Mouse (Mus musculus) CD4-positive, CD25-positive, alpha-beta regulatory T cell, adult 4 months (primary cell): ENCODE data around the gene Rbms3. TPM values are rescaled to one million over a fixed set of nuclear protein-coding genes. Genes with fewer than 3 reads are reported as not detected.

ENCODE experiments used
- ATAC-seq: one replicate; pipeline ENCODE4 v1.8.0; 2017
- polyA plus RNA-seq, 2 experiments: library from polyadenylated mRNA; unstranded; fragments of 100-300 nt; shearing (Covaris generic); gene quantifications; one replicate each; pipeline ENCODE4 v1.2.1; 2017

The Rbms3 gene
- polyA plus RNA-seq, 2 experiments from 2014 or later, result 0.07 TPM; not detected in 1

DNA sequence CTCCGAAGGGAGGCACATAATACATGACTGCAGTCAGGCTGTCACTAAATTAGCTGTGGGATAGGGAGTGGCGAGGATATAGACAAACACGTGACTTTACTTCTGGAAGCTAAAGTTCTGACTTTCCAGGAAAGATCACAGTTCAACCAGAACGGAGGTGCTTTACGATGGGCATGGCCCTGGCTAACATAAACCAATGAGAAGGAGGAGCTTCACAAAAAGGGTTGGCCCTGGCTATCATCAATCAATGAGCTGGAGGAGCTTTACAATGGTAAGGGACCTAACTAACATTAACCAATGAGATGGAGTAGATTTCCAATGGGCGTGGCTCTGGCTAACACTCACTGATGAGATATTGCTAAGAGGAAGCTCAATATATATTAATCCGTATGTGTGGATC, 457.2 kb downstream of the Rbms3 start:
- no peak for ATAC-seq

DNA sequence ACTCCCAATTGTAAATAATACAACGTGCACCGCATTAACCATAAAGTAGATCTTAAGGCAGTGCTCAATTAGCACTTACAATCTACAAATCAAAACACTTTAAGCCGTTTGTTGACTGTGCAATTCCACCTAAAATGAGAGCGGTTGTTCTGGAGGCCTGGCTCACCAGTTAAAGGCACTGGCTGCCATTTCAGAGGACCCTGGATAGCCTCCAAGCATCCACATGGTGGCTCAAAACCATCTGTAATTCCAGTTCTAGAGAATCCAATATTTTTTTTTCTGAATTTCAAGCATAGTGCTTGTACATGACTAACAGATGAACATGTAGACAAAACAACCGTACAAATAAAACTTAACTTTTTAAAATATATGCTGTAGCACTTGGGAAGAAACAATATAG, 460.5 kb downstream of the Rbms3 start:
- ATAC-seq, result no peak

DNA sequence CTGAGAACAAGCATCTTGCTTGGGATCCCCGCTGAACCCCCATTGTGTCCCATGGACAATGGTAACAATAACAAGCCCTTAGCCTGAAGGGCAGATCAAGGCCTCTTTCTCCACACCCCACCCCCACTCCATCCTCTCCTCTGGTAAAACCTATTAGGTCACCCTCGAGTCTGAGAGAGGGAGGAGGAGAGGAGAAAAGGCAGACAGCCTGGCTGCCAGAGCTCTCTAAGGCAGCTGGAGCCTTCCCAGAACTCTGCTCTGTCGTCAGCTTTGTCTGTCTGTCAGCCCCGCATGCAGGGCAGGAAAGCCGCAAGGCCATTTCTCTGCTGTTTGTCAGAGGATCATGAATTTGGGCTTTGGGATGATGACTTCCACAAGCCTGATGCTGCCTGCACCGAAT, 466.6 kb downstream of the Rbms3 start:
- no peak for ATAC-seq

DNA sequence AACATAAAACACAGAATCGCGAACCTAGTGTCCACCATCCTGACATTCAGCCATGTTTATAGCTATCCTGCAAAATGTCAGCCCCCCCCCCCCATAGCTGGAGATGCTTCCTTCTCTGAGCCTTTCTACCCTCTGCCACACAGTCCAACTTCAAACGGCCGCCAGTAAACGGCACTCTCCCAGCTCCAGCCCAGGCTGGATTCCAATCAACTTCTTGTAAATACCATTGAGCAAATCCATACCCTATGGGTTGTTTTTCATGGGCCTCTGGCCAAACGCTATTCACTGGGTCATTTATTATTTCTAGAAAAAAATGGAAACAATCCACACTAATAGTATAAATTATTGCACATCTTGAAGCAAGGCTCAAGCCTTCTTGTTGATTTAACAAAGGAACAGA, 468.6 kb downstream of the Rbms3 start:
- ATAC-seq, result no peak

DNA sequence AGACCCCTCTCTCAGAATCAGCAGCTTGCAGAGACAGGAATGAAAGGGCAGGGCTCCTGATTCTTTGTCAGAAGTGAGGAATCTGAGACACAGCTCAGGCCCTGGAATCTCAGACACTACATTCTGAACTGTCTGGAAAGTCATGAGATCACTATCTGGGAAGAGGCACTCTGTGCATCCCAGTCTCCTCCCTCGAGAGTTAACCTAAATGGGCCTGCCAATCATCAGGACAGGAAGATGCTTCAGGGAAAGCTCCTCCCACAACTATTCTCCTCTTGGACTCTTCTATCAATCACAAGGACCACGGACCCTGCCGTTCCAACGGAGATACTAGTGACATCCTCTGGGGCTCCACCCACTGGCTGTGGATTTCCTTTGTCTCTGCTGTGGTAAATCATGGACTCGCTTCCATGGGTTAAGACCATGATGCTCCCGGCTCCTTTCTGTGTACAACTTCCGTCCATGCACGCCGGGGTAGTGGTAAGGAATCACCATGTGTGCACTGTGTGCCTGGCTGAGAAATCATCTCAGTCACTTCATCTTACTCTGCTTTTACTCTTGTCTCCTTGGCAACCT, 473.3 kb downstream of the Rbms3 start:
- no peak for ATAC-seq

DNA sequence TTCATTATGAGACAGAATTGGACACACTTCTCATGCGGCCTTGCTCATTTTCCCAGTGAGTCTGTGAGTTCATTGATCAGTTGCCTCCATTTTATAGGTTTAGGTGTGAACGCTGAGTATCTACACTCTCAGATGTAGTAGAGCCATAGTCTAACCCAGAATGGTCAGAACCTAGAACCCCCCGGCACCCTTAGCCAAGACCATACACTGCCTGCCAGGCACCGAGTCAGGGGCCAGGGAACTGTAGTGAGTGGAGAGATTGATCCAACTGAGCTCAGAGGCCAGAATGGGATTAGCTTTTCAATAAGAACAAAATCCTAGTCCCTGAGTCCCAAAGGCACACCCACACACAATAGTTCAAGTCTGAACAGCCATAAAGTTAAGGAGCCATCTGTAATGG, 475.1 kb downstream of the Rbms3 start:
- ATAC-seq, result no peak

DNA sequence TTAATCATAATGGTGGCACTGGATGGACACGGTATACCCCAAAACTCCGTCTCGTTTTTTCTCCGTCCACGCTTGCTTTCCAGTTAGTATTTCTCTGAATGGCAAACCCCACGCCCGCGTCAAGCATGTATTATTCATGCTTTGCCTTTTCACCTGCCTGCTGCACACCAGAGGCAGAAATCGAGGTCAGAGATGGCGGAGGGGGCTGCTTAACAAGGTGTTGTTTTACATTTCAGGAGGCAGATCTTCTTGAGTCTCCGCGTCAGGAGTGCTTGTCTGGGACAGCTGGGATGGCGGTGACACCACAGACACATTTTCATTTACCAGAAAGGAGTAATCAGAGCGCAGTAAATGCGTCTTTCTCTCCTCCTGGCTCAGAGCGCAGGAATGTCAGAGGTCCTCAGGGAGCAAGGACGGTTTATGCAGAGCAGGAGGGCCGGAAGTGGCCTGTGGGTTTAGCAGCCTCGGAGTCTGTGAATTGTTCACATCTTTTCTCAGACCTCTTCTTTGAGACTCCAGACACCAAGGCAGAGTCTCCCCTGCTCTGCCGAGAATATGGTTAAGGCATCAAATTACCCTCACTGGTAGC, 475.9 kb downstream of the Rbms3 start:
- no peak for ATAC-seq

DNA sequence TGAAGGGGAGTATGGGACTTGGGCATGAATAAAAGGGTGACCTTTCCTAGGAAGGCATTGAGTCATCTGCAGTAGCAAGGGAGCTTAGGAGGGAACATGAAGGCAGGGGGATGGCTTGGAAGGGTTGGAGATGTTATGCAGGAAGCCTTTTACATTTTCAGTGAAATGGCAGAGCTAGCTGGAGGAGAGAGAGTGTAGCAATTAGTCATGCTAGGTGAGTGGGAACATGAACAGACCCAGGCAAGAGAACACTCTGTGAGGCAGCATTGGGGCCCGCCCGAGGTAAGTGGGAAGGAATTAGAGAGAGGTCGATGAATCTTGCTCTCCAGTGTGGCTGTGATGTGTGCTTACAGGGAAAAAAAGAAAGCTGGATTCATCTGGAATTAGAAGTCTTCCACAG, 477.8 kb downstream of the Rbms3 start:
- ATAC-seq, result no peak

DNA sequence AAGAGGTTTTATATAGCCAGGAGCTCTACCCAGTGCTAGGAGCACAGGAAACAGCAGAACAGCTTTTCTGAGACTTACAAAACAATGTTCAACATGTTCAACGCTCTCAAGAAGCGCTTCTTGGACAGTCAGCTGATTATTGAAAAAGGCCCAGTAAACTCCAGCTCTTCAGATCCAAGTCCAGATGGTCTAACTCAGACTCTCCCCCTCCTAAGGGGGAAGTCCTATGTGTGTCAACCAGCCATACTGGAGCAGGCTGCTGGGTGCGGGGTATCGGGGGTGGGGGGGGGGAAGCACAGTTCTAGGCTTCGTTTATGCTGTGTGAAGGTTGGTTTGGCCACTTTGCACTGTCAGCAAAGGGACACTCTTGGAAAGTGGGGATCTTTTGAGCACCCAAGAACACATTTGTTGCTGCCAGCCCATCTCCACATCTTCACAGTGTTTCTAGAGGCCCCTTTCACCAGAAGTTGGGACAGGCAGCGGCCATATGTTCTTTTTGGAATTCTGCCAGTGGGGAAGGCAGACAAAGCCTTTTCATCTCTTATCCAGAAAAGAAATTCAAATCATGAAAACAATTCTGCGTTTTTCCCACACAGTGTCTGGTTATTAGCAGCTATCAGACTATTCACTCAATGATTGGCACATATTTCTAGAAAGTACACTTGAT, 485.5 kb downstream of the Rbms3 start:
- ATAC-seq, result no peak

DNA sequence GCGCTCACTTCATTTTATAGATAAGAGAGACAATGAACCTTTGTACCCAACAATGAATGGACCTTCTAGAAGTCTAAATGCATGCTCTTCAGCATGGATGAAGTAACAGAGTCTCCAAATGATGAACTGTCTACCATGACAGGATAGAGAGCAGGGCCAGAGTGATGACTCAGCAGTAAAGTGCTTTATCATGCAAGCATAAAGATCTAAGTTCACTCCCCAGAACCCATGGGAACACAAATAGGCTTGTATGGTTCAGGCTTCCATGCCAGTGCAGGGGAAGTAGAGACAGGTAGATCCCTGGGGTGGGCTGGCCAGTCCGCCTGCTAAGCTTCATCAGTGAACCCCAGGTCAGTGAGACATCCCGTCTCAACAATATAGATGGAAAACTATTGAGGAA, 489.7 kb downstream of the Rbms3 start:
- ATAC-seq, result no peak

DNA sequence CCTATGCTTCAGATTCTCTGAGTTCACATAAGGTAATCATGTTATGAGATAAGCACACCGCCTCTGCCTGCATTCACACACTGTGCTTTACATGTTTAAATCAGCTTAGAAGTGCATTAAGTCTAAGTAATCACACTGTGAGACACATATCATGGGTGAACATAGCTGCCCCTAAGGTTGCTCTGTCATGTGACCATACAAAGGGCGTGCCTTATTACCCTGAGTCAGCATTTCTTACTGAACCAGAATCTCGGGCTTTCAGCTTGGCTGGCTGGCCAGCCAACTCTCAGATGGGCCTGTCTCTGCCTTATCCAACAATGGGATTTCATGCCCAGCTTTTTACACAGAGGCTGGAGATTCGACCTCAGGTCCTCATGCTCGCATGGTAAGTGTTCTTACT, 493.3 kb downstream of the Rbms3 start:
- ATAC-seq, result no peak

DNA sequence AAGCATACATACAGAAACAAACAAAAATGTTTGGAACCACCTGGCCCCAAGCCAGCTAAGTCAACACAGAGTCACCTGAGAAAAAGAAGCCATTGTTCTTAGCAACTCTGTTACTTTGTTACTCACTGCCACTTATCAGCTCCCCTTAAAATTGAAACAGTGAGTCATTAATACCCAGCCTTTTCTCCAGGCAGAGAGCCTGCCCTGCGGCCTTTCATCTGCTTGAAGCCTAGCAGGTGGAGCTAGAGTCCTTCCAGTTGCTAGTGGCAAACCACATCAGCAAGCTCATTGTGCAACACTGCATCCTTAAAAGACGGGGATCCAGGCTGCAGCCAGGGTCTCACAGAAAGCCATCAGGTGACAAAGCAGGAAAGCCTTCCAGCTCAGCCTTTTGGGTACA, 495.7 kb downstream of the Rbms3 start:
- no peak for ATAC-seq

DNA sequence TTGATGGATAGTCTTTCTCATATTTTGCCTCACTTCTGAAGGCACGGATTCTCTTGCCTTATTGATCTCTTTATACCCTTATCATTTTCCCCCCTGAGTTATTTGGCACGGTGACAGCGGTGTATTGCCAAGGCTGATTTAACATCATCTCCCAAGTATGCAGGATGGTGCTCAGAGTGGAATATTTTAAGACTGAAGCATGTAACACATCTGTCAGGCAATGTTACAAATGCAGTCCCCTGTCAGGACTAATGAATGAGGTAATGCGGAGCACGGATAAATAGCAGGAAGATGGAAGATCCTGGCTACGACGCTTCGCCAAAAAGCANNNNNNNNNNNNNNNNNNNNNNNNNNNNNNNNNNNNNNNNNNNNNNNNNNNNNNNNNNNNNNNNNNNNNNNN, 502.9 kb downstream of the Rbms3 start:
- ATAC-seq, result no peak

DNA sequence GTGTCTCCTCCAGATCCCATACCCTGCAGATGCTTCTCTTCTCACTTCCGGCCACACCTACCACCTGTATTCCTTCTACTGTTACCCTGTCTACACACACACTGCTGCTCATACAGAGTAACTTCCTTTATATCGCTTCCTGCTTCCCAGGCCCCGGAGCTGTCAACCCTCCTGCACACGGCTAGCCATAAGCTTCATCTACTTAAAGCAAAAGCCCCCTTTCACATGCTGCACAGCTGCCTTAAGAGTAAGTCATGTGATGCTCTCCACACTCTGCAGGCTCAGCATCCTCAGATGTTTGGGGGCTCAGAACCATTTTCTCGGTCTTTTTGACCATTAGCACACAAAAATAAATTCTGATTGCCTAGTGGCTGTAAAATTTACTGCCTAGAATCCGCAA, 503.9 kb downstream of the Rbms3 start:
- ATAC-seq, result no peak

DNA sequence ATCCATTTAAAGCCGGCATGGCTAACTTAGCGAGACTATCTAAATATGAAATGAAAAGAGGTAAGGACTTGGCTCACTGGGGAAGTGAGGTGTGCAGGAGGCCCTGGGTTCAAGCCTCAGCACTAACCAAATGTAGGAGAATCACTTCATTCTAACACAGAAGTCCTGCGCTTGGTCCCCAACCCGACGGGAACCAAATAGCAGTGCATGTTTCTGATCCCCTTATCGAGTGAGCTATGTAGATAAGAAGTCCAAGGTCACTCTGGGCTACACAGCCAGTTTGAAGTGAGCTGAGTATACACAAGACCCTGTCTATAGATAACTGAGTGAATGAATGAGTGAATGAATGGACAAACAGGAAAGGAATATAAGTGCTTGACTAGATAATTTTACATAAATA, 508.1 kb downstream of the Rbms3 start:
- no peak for ATAC-seq

DNA sequence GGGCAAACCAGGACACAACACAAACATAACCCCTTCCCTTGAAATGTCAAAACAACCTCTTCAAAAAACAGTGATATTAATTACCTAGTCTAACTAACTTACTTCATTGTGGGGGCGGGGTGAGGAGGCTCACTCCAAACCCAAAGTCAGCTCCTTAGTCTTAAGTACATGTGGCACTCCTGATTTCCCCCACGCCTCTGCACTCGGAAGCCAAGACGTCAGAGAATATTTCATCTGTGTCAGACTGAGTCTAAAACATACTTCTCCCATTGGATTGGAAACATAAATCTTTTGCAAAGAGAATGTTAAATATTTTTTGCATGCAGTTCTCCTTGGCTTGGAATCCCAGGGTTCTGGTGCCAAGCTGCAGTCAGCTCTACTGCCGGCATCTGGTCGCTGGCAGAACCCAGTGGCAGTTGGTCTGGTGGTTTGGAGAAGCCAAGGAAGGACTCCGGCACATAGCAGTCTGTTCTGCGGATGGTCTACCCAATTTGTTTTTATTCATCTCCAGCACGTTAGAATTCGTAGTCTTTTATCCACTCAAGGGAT, 512.5 kb downstream of the Rbms3 start:
- ATAC-seq, result no peak

DNA sequence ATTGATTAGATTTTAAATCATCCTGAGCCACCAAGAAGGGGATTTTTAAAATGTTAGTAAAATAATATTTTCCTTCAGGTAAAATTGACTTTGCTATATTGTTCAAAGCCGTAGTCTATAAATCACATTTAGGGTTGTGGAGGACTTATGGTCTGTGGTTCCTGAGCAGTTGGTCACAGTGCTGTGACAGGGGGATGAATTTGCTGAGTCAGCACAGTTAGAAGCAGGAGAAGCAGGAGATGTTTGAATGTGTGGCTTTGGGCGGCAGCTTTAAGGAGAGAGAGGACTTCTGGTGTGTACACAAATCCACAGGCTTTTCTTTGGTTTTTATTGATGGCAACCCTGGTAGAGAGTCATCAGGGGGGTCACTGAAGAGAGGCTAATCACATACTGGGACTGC, 514.1 kb downstream of the Rbms3 start:
- ATAC-seq, result no peak

DNA sequence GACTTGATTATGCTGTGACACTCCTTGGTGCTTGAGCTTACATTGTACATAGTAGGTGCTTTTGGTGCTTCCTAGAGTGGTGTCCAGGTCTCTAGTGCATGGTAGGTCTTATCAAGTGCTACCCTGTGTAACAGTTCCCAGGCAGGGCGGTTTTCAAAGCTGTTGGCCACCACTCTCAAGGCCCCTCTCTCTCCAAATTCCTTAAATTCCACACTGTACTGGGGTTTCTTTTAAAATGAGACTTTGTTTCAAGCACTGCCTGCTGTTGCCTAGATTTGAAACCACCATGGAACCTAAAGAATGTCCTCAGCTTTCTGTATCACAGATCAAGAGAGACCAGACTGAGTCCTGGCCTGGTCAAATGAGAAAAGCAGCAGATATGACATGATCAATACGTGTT, 516.1 kb downstream of the Rbms3 start:
- ATAC-seq, result no peak

DNA sequence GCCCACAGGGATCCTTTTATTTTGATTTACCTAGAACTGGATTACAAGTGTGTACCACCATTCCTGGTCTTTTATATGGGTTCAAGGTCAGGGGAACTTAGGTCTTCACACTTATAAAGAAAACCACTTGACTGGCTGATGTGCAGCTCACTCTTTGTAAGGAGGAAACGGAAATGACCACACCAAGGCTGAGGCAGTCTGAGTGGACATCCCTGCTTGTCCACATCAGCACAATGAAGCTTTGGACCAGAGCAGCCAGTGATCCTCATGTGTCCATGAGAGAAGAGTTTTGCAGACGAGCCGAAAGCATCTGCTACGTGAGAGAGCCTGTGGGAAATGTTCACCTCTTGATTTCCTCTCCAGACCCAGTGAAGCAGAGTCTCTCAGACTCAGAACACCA, 521.8 kb downstream of the Rbms3 start:
- ATAC-seq, result no peak

DNA sequence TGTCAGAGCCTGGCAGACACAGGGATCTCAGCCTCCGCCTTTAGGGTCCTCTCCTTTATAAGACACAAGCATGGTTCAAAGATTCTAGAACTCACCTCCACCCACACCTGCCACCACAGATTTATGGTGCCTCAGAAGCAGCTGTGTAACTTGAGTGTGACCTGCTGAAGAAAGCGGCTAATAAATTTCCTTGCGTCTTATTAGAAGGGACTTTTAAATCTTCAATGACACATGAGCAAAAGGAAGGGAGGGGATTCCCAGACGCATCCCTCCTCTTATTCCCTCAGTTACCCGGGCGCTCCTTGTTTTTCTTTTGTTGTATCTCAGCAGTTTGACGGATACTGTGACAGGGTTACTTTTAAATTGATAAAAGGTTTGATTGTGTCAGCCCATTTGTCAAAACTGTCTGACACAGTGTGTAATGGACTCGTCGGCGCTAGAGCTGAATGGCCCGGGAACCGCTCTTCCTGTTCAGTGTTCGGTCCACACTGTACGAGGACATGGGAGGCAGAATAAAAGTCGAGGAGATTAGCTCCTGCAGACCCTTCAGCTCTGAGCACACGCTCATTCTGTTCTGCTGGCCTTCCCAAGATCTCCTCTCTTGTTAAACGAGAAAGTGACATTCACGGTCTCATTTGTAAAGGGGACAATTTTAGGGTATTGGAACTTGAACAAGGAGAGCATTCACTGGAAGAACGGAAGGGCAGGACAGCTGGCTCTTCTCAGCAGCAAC, 527.3 kb downstream of the Rbms3 start:
- ATAC-seq, result no peak

DNA sequence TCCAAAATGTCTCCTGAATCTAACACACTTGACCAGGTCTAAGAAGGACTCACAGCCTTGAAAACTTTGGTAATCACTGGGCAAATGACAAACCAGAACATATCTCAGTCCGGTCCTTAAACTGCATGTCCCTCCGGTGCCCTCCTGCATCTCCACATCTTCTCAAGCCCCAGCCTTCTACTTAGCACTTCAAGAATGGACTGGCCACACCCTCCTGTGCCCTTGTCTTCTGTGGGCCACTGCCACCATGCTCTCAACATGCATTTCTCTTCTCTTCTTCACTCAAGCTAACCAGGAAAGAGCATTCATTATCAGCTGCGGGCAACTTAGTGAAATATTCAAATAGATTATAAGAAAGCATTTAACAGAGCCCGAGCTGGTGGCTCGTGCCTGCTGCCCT, 529.5 kb downstream of the Rbms3 start:
- ATAC-seq, result no peak

DNA sequence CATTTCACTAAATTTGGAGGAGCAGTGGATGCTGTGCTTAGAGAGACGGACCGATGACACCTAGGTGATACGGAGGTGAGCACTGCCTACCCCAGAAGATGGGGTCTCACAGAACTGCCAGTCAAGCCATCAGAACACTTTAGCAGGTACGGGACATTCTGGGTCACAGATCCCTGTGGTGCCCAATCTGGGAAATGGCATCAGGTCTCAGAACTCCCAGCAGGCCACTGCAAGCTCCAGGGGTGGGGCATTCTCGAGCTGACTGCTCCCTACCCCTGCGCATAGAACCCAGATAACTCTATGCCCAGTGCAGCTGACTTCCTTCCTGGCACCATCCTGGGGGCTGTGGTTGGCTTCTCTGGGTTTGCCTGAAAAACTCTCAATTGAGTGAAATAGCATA, 536.2 kb downstream of the Rbms3 start:
- no peak for ATAC-seq

DNA sequence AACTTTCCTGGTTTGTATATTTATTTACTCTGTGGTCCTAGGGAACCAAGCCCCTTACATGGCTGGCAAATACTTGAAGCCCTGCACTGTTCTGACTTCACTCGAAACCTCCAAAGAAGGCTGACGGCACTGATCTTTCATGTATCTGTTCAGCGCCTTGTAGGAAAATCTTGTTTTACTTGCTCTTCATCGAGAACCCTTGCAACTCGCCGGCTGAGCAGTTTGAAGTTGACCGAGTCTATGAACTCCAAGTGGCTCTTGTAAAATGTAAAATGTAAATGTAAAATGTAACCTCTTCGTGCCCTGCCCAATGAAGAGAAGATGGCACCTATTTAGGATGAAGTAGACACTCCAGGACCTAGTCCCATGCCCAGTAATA, 537.5 kb downstream of the Rbms3 start:
- ATAC-seq, result no peak
